Mouse (Mus musculus): Measurements from ENCODE around the gene Mapk1ip1l. TPM values are rescaled to one million over a fixed set of nuclear protein-coding genes. Genes with fewer than 3 reads are reported as not detected.

Mapk1ip1l gene
- polyA plus RNA-seq, 1 experiment: 42.8 TPM

DNA sequence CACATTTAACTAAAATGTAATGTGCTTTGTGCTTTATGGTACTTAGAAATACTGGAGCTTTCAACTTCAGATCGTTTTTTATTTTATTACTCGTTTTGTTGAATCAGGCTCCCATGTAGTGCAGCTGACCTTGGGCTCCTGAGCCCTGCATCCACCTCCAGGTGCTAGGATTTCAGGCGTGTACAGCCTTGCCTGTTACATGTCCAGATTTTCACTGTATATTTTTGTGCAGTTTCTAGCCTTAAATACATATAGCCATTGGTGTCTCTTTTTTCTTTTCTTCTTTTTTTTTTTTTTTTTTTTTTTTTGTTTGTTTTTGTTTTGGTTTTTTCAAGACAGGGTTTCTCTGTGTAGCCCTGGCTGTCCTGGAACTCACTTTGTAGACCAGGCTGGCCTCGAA lies 16.5 kb upstream of the Mapk1ip1l start:
- H3K4me3 ChIP-seq (ENCODE audit: insufficient read depth, poor library complexity, severe bottlenecking): no peak overlapping the region
- no peak overlapping the region for H3ac ChIP-seq (ENCODE audit: control insufficient read depth, insufficient read length, low read depth)
- TF ChIP-seq MYOG (IDR thresholded peaks at IDR 0.05; ENCODE audit: control insufficient read depth, extremely low read depth, insufficient read length) (no peak), MYOD1 (IDR thresholded peaks at IDR 0.05; ENCODE audit: control insufficient read depth, insufficient read length, low read depth) (no peak), CEBPB (IDR thresholded peaks at IDR 0.05; ENCODE audit: low read depth) (no peak), USF1 (IDR thresholded peaks at IDR 0.05; ENCODE audit: low read depth) (no peak), CTCF (IDR thresholded peaks at IDR 0.05; ENCODE audit: control insufficient read depth, insufficient read depth, insufficient read length) (no peak), FOSL1 (IDR thresholded peaks at IDR 0.05; ENCODE audit: insufficient read depth, low read length, poor library complexity, severe bottlenecking) (no peak), MAX (IDR thresholded peaks at IDR 0.05) (no peak)
- H3K79me3 ChIP-seq (ENCODE audit: low read depth): peaks cover 82% of the 10 kb centered on the region
- peaks cover 99% of the 10 kb centered on the region for H3K79me2 ChIP-seq (ENCODE audit: control insufficient read depth, insufficient read depth)
- H3K27me3 ChIP-seq (ENCODE audit: control insufficient read depth, insufficient read depth, insufficient read length): no peaks in the 10 kb centered on the region
- peaks cover 13% of the 10 kb centered on the region for H3K36me3 ChIP-seq (ENCODE audit: control insufficient read depth, insufficient read depth)

DNA sequence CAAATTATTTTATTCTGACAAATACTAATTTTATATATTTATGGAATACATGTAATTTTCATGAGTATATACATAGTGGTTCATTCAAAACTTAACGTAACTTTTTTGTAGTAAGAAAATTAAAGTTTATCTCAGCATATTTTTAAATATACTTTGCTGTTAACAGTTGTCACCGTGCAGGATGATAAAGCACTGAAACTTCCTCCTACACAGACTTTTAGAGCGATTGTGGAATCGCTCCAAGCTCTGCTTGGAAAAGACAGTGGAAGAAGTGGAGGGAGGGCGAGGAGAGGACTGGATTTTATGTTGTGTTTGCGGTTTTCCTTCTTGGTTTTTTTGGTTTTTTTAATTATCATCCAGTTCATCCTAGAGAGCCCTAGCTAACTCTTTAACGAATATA lies 14.5 kb upstream of the Mapk1ip1l start:
- Histone ChIP-seq H3K27me3 (ENCODE audit: control insufficient read depth, insufficient read depth, insufficient read length) (no peaks in the 10 kb centered on the region), H3K4me3 (ENCODE audit: insufficient read depth, poor library complexity, severe bottlenecking) (no peak overlapping the region), H3K79me2 (ENCODE audit: control insufficient read depth, insufficient read depth) (peaks cover 100% of the 10 kb centered on the region), H3ac (ENCODE audit: control insufficient read depth, insufficient read length, low read depth) (no peak overlapping the region), H3K36me3 (ENCODE audit: control insufficient read depth, insufficient read depth) (peaks cover 13% of the 10 kb centered on the region), H3K79me3 (ENCODE audit: low read depth) (peaks cover 77% of the 10 kb centered on the region)
- TF ChIP-seq CEBPB (IDR thresholded peaks at IDR 0.05; ENCODE audit: low read depth) (no peak), FOSL1 (IDR thresholded peaks at IDR 0.05; ENCODE audit: insufficient read depth, low read length, poor library complexity, severe bottlenecking) (no peak), MYOD1 (IDR thresholded peaks at IDR 0.05; ENCODE audit: control insufficient read depth, insufficient read length, low read depth) (no peak), MAX (IDR thresholded peaks at IDR 0.05) (no peak), MYOG (IDR thresholded peaks at IDR 0.05; ENCODE audit: control insufficient read depth, extremely low read depth, insufficient read length) (no peak), USF1 (IDR thresholded peaks at IDR 0.05; ENCODE audit: low read depth) (no peak), CTCF (IDR thresholded peaks at IDR 0.05; ENCODE audit: control insufficient read depth, insufficient read depth, insufficient read length) (no peak)

DNA sequence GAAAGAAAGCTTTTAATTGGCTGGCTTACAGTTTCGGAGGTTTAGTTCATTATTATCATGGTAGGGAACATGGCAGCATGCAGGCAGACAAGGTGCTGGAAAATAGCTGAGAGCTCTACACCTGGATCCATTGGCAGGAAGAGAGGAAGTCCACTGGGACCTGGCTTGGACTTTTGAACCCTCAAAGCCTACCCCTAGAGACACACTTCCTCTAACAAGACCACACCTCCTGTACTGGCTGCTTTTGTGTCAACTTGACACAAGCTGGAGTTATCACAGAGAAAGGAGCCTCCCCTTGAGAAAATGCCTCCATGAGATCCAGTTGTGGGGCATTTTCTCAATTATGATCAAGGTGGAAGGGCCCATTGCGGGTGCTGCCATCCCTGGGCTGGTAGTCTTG lies 12.8 kb upstream of the Mapk1ip1l start:
- Histone ChIP-seq H3K27me3 (ENCODE audit: control insufficient read depth, insufficient read depth, insufficient read length) (no peaks in the 10 kb centered on the region), H3K4me3 (ENCODE audit: insufficient read depth, poor library complexity, severe bottlenecking) (no peak overlapping the region), H3K79me2 (ENCODE audit: control insufficient read depth, insufficient read depth) (peaks cover 92% of the 10 kb centered on the region), H3K36me3 (ENCODE audit: control insufficient read depth, insufficient read depth) (peaks cover 22% of the 10 kb centered on the region), H3K79me3 (ENCODE audit: low read depth) (peaks cover 63% of the 10 kb centered on the region), H3ac (ENCODE audit: control insufficient read depth, insufficient read length, low read depth) (no peak overlapping the region)
- no peak for TF ChIP-seq MYOD1 (IDR thresholded peaks at IDR 0.05; ENCODE audit: control insufficient read depth, insufficient read length, low read depth)

DNA sequence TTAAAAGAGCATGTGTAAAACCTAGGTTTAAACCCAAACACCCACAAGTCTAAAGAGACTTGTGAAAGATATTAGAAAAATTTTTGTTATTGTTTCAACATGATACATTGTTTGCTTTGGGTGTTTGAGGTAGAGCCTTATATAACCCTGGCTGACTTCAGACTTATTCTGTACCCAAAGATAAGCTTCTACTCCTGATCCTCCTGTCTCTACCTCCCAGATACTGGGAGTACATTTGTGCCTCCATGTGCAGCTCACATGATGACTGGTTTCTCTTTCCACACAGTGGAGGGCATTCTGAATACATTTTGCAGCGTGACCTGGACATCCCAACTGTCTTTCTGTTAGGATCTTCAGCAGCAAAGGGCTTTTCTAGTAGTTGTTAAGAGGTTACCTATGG lies 11.9 kb upstream of the Mapk1ip1l start:
- no peak for TF ChIP-seq MYOG (IDR thresholded peaks at IDR 0.05; ENCODE audit: control insufficient read depth, extremely low read depth, insufficient read length)
- no peak for TF ChIP-seq CTCF (IDR thresholded peaks at IDR 0.05; ENCODE audit: control insufficient read depth, insufficient read depth, insufficient read length)
- TF ChIP-seq CEBPB (IDR thresholded peaks at IDR 0.05; ENCODE audit: low read depth): no peak
- no peak for TF ChIP-seq USF1 (IDR thresholded peaks at IDR 0.05; ENCODE audit: low read depth)
- TF ChIP-seq FOSL1 (IDR thresholded peaks at IDR 0.05; ENCODE audit: insufficient read depth, low read length, poor library complexity, severe bottlenecking): no peak
- no peak for TF ChIP-seq MYOD1 (IDR thresholded peaks at IDR 0.05; ENCODE audit: control insufficient read depth, insufficient read length, low read depth)
- TF ChIP-seq MAX (IDR thresholded peaks at IDR 0.05): no peak
- H3K4me3 ChIP-seq (ENCODE audit: insufficient read depth, poor library complexity, severe bottlenecking): no peak overlapping the region
- H3K27me3 ChIP-seq (ENCODE audit: control insufficient read depth, insufficient read depth, insufficient read length): no peaks in the 10 kb centered on the region
- H3K79me2 ChIP-seq (ENCODE audit: control insufficient read depth, insufficient read depth): peaks cover 83% of the 10 kb centered on the region
- H3K79me3 ChIP-seq (ENCODE audit: low read depth): peaks cover 54% of the 10 kb centered on the region
- H3K36me3 ChIP-seq (ENCODE audit: control insufficient read depth, insufficient read depth): peaks cover 22% of the 10 kb centered on the region
- no peak overlapping the region for H3ac ChIP-seq (ENCODE audit: control insufficient read depth, insufficient read length, low read depth)

DNA sequence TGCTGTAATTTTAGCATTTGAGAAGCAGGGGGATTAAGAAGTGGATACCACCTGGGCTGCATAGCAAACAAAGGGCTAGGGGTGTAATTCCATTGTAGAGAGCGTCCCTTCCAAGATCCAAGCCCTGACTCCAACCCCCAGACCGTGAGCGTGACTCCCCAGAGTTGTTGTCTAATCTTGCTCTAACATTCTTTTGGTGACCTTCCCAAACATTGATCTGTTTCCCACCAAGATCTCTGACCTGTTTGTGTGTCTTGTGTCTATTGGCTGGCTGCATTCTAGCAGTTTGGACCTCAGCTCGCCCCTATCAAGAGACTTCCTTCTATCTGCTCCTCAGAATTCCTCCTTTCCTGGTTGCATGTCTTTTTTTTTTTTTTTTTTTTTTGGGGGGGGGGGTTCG lies 11.0 kb upstream of the Mapk1ip1l start:
- TF ChIP-seq CEBPB (IDR thresholded peaks at IDR 0.05; ENCODE audit: low read depth): no peak
- H3K79me2 ChIP-seq (ENCODE audit: control insufficient read depth, insufficient read depth): peaks cover 75% of the 10 kb centered on the region
- H3K36me3 ChIP-seq (ENCODE audit: control insufficient read depth, insufficient read depth): peaks cover 22% of the 10 kb centered on the region
- H3K79me3 ChIP-seq (ENCODE audit: low read depth): peaks cover 47% of the 10 kb centered on the region
- no peak overlapping the region for H3K4me3 ChIP-seq (ENCODE audit: insufficient read depth, poor library complexity, severe bottlenecking)
- H3K27me3 ChIP-seq (ENCODE audit: control insufficient read depth, insufficient read depth, insufficient read length): no peaks in the 10 kb centered on the region
- no peak overlapping the region for H3ac ChIP-seq (ENCODE audit: control insufficient read depth, insufficient read length, low read depth)

DNA sequence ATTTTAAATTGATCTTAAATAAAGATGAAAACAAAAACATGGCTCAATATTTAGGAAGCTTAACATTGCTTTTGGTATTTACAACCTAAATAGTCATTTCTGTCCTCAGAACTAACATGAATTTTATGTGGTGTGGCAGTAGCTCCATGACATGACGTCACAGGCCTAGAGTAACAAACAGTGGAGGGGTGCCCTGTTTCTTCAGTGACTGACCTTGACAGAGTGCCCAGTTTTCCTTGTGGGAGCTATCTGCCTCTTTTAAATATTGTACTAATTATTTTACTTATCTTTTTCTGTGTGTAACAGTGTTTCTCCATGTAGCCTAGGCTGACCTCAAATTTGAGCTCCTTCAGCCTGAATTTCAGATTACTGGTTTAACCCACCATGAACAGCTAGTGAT lies 6.3 kb upstream of the Mapk1ip1l start:
- H3K27me3 ChIP-seq (ENCODE audit: control insufficient read depth, insufficient read depth, insufficient read length): no peaks in the 10 kb centered on the region
- peaks cover 22% of the 10 kb centered on the region for H3K36me3 ChIP-seq (ENCODE audit: control insufficient read depth, insufficient read depth)
- no peak overlapping the region for H3K4me3 ChIP-seq (ENCODE audit: insufficient read depth, poor library complexity, severe bottlenecking)
- H3K79me3 ChIP-seq (ENCODE audit: low read depth): peaks cover 13% of the 10 kb centered on the region
- H3K79me2 ChIP-seq (ENCODE audit: control insufficient read depth, insufficient read depth): peaks cover 27% of the 10 kb centered on the region
- no peak overlapping the region for H3ac ChIP-seq (ENCODE audit: control insufficient read depth, insufficient read length, low read depth)
- no peak for TF ChIP-seq CTCF (IDR thresholded peaks at IDR 0.05; ENCODE audit: control insufficient read depth, insufficient read depth, insufficient read length)
- no peak for TF ChIP-seq MYOG (IDR thresholded peaks at IDR 0.05; ENCODE audit: control insufficient read depth, extremely low read depth, insufficient read length)
- no peak for TF ChIP-seq MYOD1 (IDR thresholded peaks at IDR 0.05; ENCODE audit: control insufficient read depth, insufficient read length, low read depth)
- no peak for TF ChIP-seq FOSL1 (IDR thresholded peaks at IDR 0.05; ENCODE audit: insufficient read depth, low read length, poor library complexity, severe bottlenecking)
- TF ChIP-seq MAX (IDR thresholded peaks at IDR 0.05): no peak
- no peak for TF ChIP-seq USF1 (IDR thresholded peaks at IDR 0.05; ENCODE audit: low read depth)
- no peak for TF ChIP-seq CEBPB (IDR thresholded peaks at IDR 0.05; ENCODE audit: low read depth)

Measured in C2C12 (cell line).